Mouse (Mus musculus): ENCODE data around the gene Vsx2. TPM values are rescaled to one million over a fixed set of nuclear protein-coding genes. Genes with fewer than 3 reads are reported as not detected.

The Vsx2 gene
- not detected in 2 replicates for polyA plus RNA-seq (2012; rRNA removed)

DNA sequence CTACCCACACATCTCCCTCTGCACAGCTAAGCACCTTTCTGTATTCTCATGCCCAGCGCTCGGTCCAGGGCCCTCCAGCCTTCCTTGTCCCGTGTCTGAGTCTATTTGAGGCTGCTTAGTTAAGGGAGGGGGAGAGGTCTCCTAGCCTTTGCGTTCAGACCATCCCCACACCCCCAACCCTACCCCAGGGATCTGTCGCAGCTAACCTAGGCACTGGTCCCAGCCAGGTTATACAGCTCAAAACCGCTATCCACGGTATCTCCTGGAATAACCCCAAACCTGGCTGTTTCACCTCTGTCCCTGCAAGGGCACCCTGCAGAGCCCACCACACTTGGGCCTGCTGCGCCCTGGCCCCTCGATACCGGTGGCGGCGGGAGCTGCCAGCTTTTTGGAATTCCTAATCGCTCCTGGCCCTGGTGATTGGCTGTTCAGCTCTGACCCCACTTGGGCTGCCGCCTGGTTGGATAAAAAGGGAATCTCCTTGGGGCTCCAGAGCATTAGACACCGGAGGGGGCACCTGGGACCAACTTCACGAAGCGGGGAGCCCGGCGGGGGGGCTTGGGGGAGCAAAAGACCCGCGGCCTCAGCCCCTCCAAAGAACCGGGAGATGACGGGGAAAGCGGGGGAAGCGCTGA lies at the start of gene Vsx2:
Gene Vsx2 (plus strand): TSS at position 427 of the 635 bp plus-strand sequence.

DNA sequence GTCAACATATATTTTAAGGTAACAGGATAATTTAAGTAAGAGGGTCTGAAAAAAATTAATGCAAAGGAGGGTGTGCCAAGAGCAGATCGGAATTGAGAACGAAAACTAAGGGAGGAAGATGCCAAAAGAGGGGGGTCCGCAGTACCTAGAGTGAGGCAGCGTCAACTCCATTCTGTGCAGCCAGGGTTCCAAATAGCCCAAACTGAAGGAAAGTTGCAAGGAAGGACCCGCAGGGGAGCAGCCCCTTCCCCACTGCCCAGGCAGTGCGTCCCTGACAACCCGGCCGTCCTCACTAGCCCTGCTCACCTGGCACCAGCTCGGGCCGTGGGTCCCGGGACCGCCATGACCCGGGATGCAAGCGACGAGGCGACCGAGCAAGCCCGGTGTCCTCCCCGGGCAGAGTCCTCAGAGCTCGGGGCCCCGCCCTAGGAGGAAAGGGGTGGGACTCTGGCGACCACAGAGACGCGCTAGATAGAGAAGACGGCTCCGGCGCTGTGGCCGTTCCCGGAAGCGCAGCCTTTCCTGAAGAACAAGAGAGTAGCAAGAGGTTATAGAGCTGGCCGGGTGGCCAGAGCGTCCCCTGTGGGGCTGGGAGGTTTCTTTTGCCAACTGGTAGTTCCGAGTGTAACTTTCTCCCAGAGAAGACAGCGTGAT lies 47.5 kb downstream of the Vsx2 start, which contains the start of gene Abcd4:
Gene Abcd4 (minus strand): TSS at position 437 of the 654 bp plus-strand sequence.

DNA sequence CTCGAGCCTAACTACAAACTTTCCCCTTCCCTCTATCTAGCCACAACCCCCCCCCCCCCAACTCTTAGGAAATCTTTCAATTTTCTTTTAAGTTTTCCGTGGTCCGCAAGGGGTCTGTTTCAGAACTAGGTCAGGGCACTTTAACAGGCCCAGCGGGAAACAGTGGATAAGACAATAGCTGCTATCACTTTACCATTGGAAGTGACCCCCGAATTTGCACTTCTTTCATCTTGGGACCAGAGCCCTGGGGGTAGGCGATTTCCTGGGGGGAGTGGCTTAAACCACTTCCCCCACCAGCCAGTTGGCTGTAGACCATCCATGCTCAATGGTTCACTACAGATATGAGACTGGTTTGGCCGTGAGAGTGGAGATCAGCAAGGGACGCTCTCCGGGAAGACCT lies 71.1 kb downstream of the Vsx2 start, which contains the start of gene Vrtn:
Gene Vrtn (plus strand): TSS at position 366 of the 400 bp plus-strand sequence.

Other genes with a start within 250 kb of the Vsx2 start
- gene Coq6, start 208.1 kb upstream of the Vsx2 start, polyA plus RNA-seq (2012; rRNA removed), result 36.0 and 42.9 TPM in 2 replicates
- gene Fam161b, start 207.9 kb upstream of the Vsx2 start, polyA plus RNA-seq (2012; rRNA removed), result 0.92 and 1.4 TPM in 2 replicates
- 26.7 and 27.6 TPM in 2 replicates for gene Entpd5, start 160.7 kb upstream of the Vsx2 start, polyA plus RNA-seq (2012; rRNA removed)
- 0.08 TPM in 1 of 2 replicates, not detected in the other for gene Bbof1, start 160.7 kb upstream of the Vsx2 start, polyA plus RNA-seq (2012; rRNA removed)
- 3.1 and 3.3 TPM in 2 replicates for gene Rnf113a2, start 152.6 kb upstream of the Vsx2 start, polyA plus RNA-seq (2012; rRNA removed)
- 5.4 and 5.7 TPM in 2 replicates for gene Aldh6a1, start 118.8 kb upstream of the Vsx2 start, polyA plus RNA-seq (2012; rRNA removed)
- gene Lin52, start 118.3 kb upstream of the Vsx2 start, polyA plus RNA-seq (2012; rRNA removed), result 4.9 TPM in 2 replicates
- gene Abcd4, start 47.7 kb downstream of the Vsx2 start, polyA plus RNA-seq (2012; rRNA removed), result 20.9 and 21.1 TPM in 2 replicates
- gene Vrtn, start 71.3 kb downstream of the Vsx2 start, polyA plus RNA-seq (2012; rRNA removed), result not detected in 2 replicates
- 0.35 and 0.58 TPM in 2 replicates for gene Syndig1l, start 129.1 kb downstream of the Vsx2 start, polyA plus RNA-seq (2012; rRNA removed)
- 198 and 225 TPM in 2 replicates for gene Npc2, start 203.4 kb downstream of the Vsx2 start, polyA plus RNA-seq (2012; rRNA removed)
- 33.6 and 40.2 TPM in 2 replicates for gene Isca2, start 203.5 kb downstream of the Vsx2 start, polyA plus RNA-seq (2012; rRNA removed)

All from colon, adult 2 months (tissue).